15 mouse cellular contexts compared by ENCODE assay signal in genomic region chr7:90216511-90216910, GRCm38 (mm10). TPM values are rescaled to one million over a fixed set of nuclear protein-coding genes. Genes with fewer than 3 reads are reported as not detected.
DNase-seq lines count a peak whose midpoint lies in the region; ATAC-seq and TF ChIP-seq lines count a peak whose summit lies in the region.
"Had no signal": no experiment of that assay in that cellular context is flagged by ENCODE, and none has a peak within 500 bp of the region (broad histone marks: within the 10 kb centered on the region; RNA-seq: fewer than 3 reads in every experiment).

No protein-coding gene starts in this region.

- H3K27ac ChIP-seq in hindbrain, embryonic 15.5 days (replicated peaks) = no peak overlapping the region
- no peak overlapping the region for H3K27ac ChIP-seq in hindbrain, embryonic 13.5 days
- 0 out of 2 replicates have a peak overlapping the region, but pooled peaks have one; percentile 3 for H3K27ac ChIP-seq in embryonic fibroblast, embryonic 13.5 days (ENCODE audit: insufficient read depth, low read length)
- H3K27ac ChIP-seq in liver, postnatal 0 days (ENCODE audit: low read depth) = no peak overlapping the region
- H3K27ac ChIP-seq: heart, embryonic 10.5 days; neural tube, embryonic 13.5 days had no signal

- H3K36me3 ChIP-seq in hindbrain, embryonic 15.5 days = no peaks in the 10 kb centered on the region
- H3K36me3 ChIP-seq in hindbrain, embryonic 13.5 days = no peaks in the 10 kb centered on the region
- H3K36me3 ChIP-seq in liver, postnatal 0 days (replicated peaks; ENCODE audit: insufficient read depth, low read length) = no peaks in the 10 kb centered on the region
- H3K36me3 ChIP-seq: heart, embryonic 10.5 days; neural tube, embryonic 13.5 days had no signal

- no peak overlapping the region for H3K4me2 ChIP-seq in hindbrain, embryonic 15.5 days
- no peak overlapping the region for H3K4me2 ChIP-seq in hindbrain, embryonic 13.5 days
- H3K4me2 ChIP-seq in liver, postnatal 0 days (ENCODE audit: low read depth, low read length) = no peak overlapping the region
- H3K4me2 ChIP-seq: neural tube, embryonic 13.5 days had no signal

- no peaks in the 10 kb centered on the region for H3K27me3 ChIP-seq in hindbrain, embryonic 15.5 days
- H3K27me3 ChIP-seq in hindbrain, embryonic 13.5 days = no peaks in the 10 kb centered on the region
- H3K27me3 ChIP-seq in liver, postnatal 0 days (ENCODE audit: insufficient read depth, low read length) = no peaks in the 10 kb centered on the region
- H3K27me3 ChIP-seq: neural tube, embryonic 13.5 days had no signal

- H3K4me3 ChIP-seq in hindbrain, embryonic 15.5 days = no peak overlapping the region
- no peak overlapping the region for H3K4me3 ChIP-seq in hindbrain, embryonic 13.5 days
- no peak overlapping the region for H3K4me3 ChIP-seq in embryonic fibroblast, embryonic 13.5 days (ENCODE audit: insufficient read depth, low read length)
- H3K4me3 ChIP-seq in liver, postnatal 0 days (ENCODE audit: low read depth, low read length) = no peak overlapping the region
- H3K4me3 ChIP-seq: heart, embryonic 10.5 days; neural tube, embryonic 13.5 days had no signal

- peak; percentile 69 for DNase-seq in brain, embryonic 14.5 days (ENCODE audit: low read depth)
- peak; percentile 66 for DNase-seq in layer of hippocampus, adult 9-11 months
- DNase-seq in urinary bladder, adult 2 months (ENCODE audit: low spot score) = no peak
- DNase-seq in liver, postnatal 0 days = no peak
- DNase-seq: thymus, adult 2 months had no signal

- WGBS in hindbrain, embryonic 15.5 days = 53% methylated on average over 8 of the region's 8 CpGs
- 56% methylated on average over 8 of the region's 8 CpGs for WGBS in hindbrain, embryonic 13.5 days
- 79% methylated on average over 8 of the region's 8 CpGs for WGBS in liver, postnatal 0 days (ENCODE audit: insufficient replicate concordance)

- ATAC-seq in hindbrain, embryonic 15.5 days (ENCODE audit: low FRiP score, low read depth) = peak; percentile 17; the same call in 1 of the 2 replicates
- no peak for ATAC-seq in hindbrain, embryonic 13.5 days (ENCODE audit: low FRiP score)
- no peak for ATAC-seq in granulocyte monocyte progenitor cell, adult 5-6 weeks (replicated peaks; ENCODE audit: poor library complexity, severe bottlenecking)
- ATAC-seq in liver, postnatal 0 days = no peak
- ATAC-seq: inflammation-experienced regulatory T-cells, adult 6 months had no signal

- TF ChIP-seq CTCF in brain, embryonic 14.5 days (IDR thresholded peaks at IDR 0.05; ENCODE audit: borderline replicate concordance, extremely low read depth, insufficient read depth, insufficient read length) = no peak
- TF ChIP-seq CTCF in embryonic fibroblast, embryonic 13.5 days (IDR thresholded peaks at IDR 0.05; ENCODE audit: borderline replicate concordance, insufficient read depth, low read length) = no peak
- no peak for TF ChIP-seq CTCF in liver, postnatal 0 days (IDR thresholded peaks at IDR 0.05; ENCODE audit: low read depth)

- no peak overlapping the region for H3K9ac ChIP-seq in hindbrain, embryonic 15.5 days
- H3K9ac ChIP-seq in hindbrain, embryonic 13.5 days = no peak overlapping the region
- no peak overlapping the region for H3K9ac ChIP-seq in liver, postnatal 0 days (replicated peaks)
- H3K9ac ChIP-seq: neural tube, embryonic 13.5 days had no signal

- H3K9me3 ChIP-seq in hindbrain, embryonic 15.5 days = no peaks in the 10 kb centered on the region
- no peaks in the 10 kb centered on the region for H3K9me3 ChIP-seq in hindbrain, embryonic 13.5 days
- no peaks in the 10 kb centered on the region for H3K9me3 ChIP-seq in liver, postnatal 0 days (ENCODE audit: low read length)
- H3K9me3 ChIP-seq: heart, embryonic 10.5 days; neural tube, embryonic 13.5 days had no signal

- peaks cover 4% of the 10 kb centered on the region; the same call in 1 of the 2 replicates for H3K4me1 ChIP-seq in hindbrain, embryonic 15.5 days (replicated peaks)
- 0 out of 2 replicates have a peak, but pooled peaks cover 4% of the 10 kb centered on the region for H3K4me1 ChIP-seq in hindbrain, embryonic 13.5 days (replicated peaks)
- H3K4me1 ChIP-seq in embryonic fibroblast, embryonic 13.5 days (ENCODE audit: control insufficient read depth, insufficient read depth, low read length) = peaks cover 7% of the 10 kb centered on the region; the same call in 1 of the 2 replicates
- H3K4me1 ChIP-seq in liver, postnatal 0 days (ENCODE audit: insufficient read depth) = no peaks in the 10 kb centered on the region
- H3K4me1 ChIP-seq: heart, embryonic 10.5 days; neural tube, embryonic 13.5 days had no signal

- no peak for TF ChIP-seq POLR2A in brain, embryonic 14.5 days (IDR thresholded peaks at IDR 0.05; ENCODE audit: borderline replicate concordance, extremely low read depth, insufficient read depth, insufficient read length, poor library complexity, severe bottlenecking)
- TF ChIP-seq POLR2A in embryonic fibroblast, embryonic 13.5 days (IDR thresholded peaks at IDR 0.05; ENCODE audit: low read depth, low read length) = no peak

- no peak for TF ChIP-seq EP300 in liver, postnatal 0 days (IDR thresholded peaks at IDR 0.05; ENCODE audit: low read depth)

RNA-seq across cellular contexts. Expression of gene Ccdc83, which starts 49.1 kb away (rescaled TPM):
- not detected in 2 replicates for polyA plus RNA-seq in hindbrain, embryonic 15.5 days (2015; fragmentation: Nextera tagmentation; extraction: Ambion mirVana)
- not detected in 2 replicates for polyA plus RNA-seq in hindbrain, embryonic 13.5 days (2015; fragmentation: Nextera tagmentation; extraction: Ambion mirVana)
- not detected in 2 replicates for polyA plus RNA-seq in brain, embryonic 14.5 days (2012; rRNA removed)
- not detected in 2 replicates for polyA plus RNA-seq in embryonic fibroblast, embryonic 13.5 days (2011; ENCODE audit: insufficient read length, low read depth, missing spikeins)
- total RNA-seq in granulocyte monocyte progenitor cell, adult 5-6 weeks (2014; fragmentation: Nextera tagmentation) = not detected in 2 replicates
- not detected in 2 replicates for total RNA-seq in granulocyte monocyte progenitor cell, adult 5-6 weeks (2017)
- 0.04 and 0.12 TPM in 2 replicates for polyA plus RNA-seq in urinary bladder, adult 2 months (2012; rRNA removed)
- polyA plus RNA-seq in liver, postnatal 0 days (2015; fragmentation: Nextera tagmentation; extraction: Ambion mirVana) = not detected in 2 replicates
- total RNA-seq: left cerebral cortex, postnatal 25 days; megakaryocyte progenitor cell, adult 5-6 weeks had no signal
- polyA plus RNA-seq: neural tube, embryonic 13.5 days; small intestine, adult 2 months; thymus, adult 2 months had no signal

Comparison
In these comparisons a context has a peak if more than half of its experiments do, and no peak if none do; other contexts are left out.
1. DNase-seq: peak in brain, embryonic 14.5 days (single experiment) and layer of hippocampus, adult 9-11 months (single experiment); none in urinary bladder, adult 2 months (single experiment) and liver, postnatal 0 days (single experiment).